Mouse (Mus musculus) ES-E14 (cell line): ENCODE data around the gene Jph4. TPM values are rescaled to one million over a fixed set of nuclear protein-coding genes. Genes with fewer than 3 reads are reported as not detected.
A peak's percentile ranks its signal among the peaks of the same experiment; 100 is the strongest.

Experiments
- DNase-seq: peaks from one replicate; pipeline ENCODE4 v3.0.0-alpha.2; 2013; ENCODE audit warnings: low read depth, low spot score
- H3K27ac ChIP-seq: 2 replicates; pipeline ENCODE4 v1.5.1; 2012; ENCODE audit warnings: low read depth, mild to moderate bottlenecking, low read length, moderate library complexity, mixed read lengths; ENCODE audit not compliant: poor library complexity, insufficient read depth, severe bottlenecking
- H3K36me3 ChIP-seq: 2 replicates; pipeline ENCODE4 v1.6.1; 2012; ENCODE audit warnings: mild to moderate bottlenecking, low read length, moderate library complexity, mixed read lengths; ENCODE audit not compliant: control insufficient read depth, poor library complexity, insufficient read depth, severe bottlenecking
- H3K4me1 ChIP-seq, 2 experiments: fragments of 150-350 bp in 1 of 2; sonication (generic) in 1 of 2; 2 replicates each; pipeline ENCODE4 v1.6.1; 2012; ENCODE audit warnings: low read length in 2 of 2, mild to moderate bottlenecking in 1 of 2, mixed read lengths in 1 of 2; ENCODE audit not compliant: control insufficient read depth in 2 of 2, insufficient read depth in 2 of 2, poor library complexity in 1 of 2
- H3K4me3 ChIP-seq, 2 experiments: fragments of 150-350 bp in 1 of 2; sonication (generic) in 1 of 2; 2 replicates each; pipeline ENCODE4 v1.5.1; 2012; ENCODE audit warnings: low read length in 2 of 2, low read depth in 1 of 2, mild to moderate bottlenecking in 1 of 2, mixed read lengths in 1 of 2; ENCODE audit not compliant: insufficient read depth in 1 of 2, poor library complexity in 1 of 2, severe bottlenecking in 1 of 2
- H3K9ac ChIP-seq: 2 replicates; pipeline ENCODE4 v1.6.1; 2012; ENCODE audit warnings: low read depth, mild to moderate bottlenecking, low read length, mixed read lengths; ENCODE audit not compliant: poor library complexity, insufficient read depth, severe bottlenecking
- H3K9me3 ChIP-seq: fragments of 150-350 bp; sonication (generic); 2 replicates; pipeline ENCODE4 v1.6.1; 2012; ENCODE audit warnings: low read depth, mild to moderate bottlenecking, low read length; ENCODE audit not compliant: control insufficient read depth, insufficient read depth
- CHD2 ChIP-seq: IDR thresholded peaks from 2 replicates; pipeline ENCODE4 v1.6.1; 2014; ENCODE audit warnings: mild to moderate bottlenecking, low read depth, low read length, inconsistent platforms
- HCFC1 ChIP-seq: IDR thresholded peaks from 2 replicates; pipeline ENCODE4 v1.6.1; 2012; ENCODE audit warnings: low read length, inconsistent platforms, borderline replicate concordance; ENCODE audit not compliant: insufficient read depth
- MAFK ChIP-seq: IDR thresholded peaks from 2 replicates; pipeline ENCODE4 v1.6.1; 2014; ENCODE audit warnings: mild to moderate bottlenecking, low read depth, low read length, inconsistent platforms; ENCODE audit not compliant: insufficient read depth
- ZC3H11A ChIP-seq: IDR thresholded peaks from 2 replicates; pipeline ENCODE4 v1.6.1; 2012; ENCODE audit warnings: low read depth, mild to moderate bottlenecking, inconsistent platforms, low read length, borderline replicate concordance
- ZNF384 ChIP-seq: IDR thresholded peaks from 2 replicates; pipeline ENCODE4 v1.6.1; 2012; ENCODE audit warnings: low read depth, low read length, inconsistent platforms
- in situ Hi-C, 2 experiments: fragments of 600-800 bp; cut with MboI; formaldehyde crosslinking; loops; one replicate each; pipeline ENCODE4 v1.15.1; 2025; ENCODE audit warnings: low sequenced_read_pairs in 2 of 2, inconsistent platforms in 1 of 2; ENCODE audit not compliant: unreplicated experiment in 2 of 2
- total RNA-seq: library from RNA; depleted of rRNA; stranded (reverse); fragments of 300-350 nt; gene quantifications from 2 replicates; pipeline ENCODE4 v1.2.3, GENCODE M21; 2012

Gene Jph4
- total RNA-seq, 1 experiment, result 1.7 TPM

GRCm38 (mm10) chr14:55160251-55161071 lies 43.7 kb upstream of the Jph4 start:
- DNase-seq, result no peak
- TF ChIP-seq MAFK (no peak), ZNF384 (no peak), CHD2 (no peak), ZC3H11A (no peak), HCFC1 (no peak)
- H3K9ac ChIP-seq, result 0 out of 2 replicates have a peak overlapping the region, but pooled peaks have one; percentile 11
- no peaks in the 10 kb centered on the region for H3K4me1 ChIP-seq
- H3K27ac ChIP-seq, result no peak overlapping the region
- H3K9me3 ChIP-seq, result no peaks in the 10 kb centered on the region
- H3K36me3 ChIP-seq, result no peaks in the 10 kb centered on the region
- H3K4me3 ChIP-seq, result peak overlapping the region; percentile 56 to 70
- in situ Hi-C loops, result no loop called here

DNA sequence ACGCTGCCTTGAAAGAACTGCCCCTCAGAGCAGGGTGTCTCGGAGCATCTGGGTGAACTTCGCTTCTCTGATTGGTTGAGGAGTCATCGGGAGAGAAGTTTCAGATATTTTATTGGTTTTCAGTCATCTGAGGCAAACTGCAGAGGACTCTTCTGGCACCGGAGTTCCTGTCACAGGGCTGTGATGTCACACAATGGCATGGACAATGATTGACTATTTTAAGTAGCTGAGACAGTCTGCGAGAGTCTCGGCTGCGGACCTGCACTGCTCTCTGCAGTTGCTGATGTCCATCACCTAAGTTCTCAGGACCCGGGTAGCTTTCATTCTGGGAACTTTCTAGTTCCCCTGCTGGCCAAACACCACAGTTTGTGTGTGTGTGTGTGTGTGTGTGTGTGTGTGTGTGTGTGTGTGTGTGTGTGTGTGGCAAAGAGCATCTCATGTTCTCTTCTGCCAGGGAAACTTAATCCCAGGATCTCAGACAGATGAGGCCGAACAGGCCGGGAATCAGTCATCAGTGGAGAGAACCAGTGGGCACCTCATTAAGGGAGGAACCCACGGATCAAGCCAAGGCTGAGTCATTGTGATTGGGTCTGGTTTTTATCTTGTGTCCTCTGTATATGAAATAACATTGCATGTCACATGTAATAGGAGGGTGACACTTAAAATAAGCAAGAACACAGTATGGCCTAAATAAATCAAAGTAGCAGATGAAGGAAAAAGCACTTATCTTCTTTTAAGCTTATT lies 40.8 kb upstream of the Jph4 start:
- TF ChIP-seq MAFK (no peak), ZNF384 (no peak), HCFC1 (no peak), CHD2 (no peak), ZC3H11A (no peak)
- in situ Hi-C loops, result no loop called here
- no peak overlapping the region for H3K9ac ChIP-seq
- H3K4me3 ChIP-seq, result no peak overlapping the region
- no peak for DNase-seq
- no peaks in the 10 kb centered on the region for H3K4me1 ChIP-seq
- no peaks in the 10 kb centered on the region for H3K36me3 ChIP-seq
- no peaks in the 10 kb centered on the region for H3K9me3 ChIP-seq
- H3K27ac ChIP-seq, result no peak overlapping the region

DNA sequence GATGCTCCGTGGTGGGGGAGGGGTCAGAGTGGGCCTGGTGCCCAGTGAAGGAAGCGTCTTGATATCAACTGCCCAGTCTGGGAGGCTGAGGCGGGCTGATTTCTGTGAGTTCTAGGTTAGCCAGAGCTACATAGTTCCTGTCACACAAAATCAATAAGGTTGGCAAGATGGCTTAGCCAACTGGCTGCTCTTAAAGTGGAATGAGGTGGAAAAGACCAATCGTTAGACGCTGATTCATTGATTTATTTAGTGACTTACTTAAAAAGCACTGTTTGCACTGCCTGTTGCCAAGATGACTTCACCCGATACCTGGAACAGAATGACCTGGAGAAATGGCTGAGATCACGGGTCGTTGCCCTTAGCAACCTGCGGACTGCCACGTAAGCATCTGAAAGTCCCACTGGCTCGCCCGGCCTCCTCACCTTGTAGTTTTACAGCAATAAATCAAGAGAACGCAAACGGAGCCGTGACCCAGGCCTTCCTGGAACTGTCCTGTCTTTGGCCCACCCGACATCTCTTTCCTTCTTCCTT lies 36.3 kb upstream of the Jph4 start:
- TF ChIP-seq ZC3H11A, result no peak
- H3K9me3 ChIP-seq, result no peaks in the 10 kb centered on the region
- no peak for DNase-seq
- no peak overlapping the region for H3K4me3 ChIP-seq
- H3K27ac ChIP-seq, result no peak overlapping the region
- no peaks in the 10 kb centered on the region for H3K36me3 ChIP-seq
- in situ Hi-C loops, result no loop called here
- H3K4me1 ChIP-seq, result no peaks in the 10 kb centered on the region
- H3K9ac ChIP-seq, result no peak overlapping the region

DNA sequence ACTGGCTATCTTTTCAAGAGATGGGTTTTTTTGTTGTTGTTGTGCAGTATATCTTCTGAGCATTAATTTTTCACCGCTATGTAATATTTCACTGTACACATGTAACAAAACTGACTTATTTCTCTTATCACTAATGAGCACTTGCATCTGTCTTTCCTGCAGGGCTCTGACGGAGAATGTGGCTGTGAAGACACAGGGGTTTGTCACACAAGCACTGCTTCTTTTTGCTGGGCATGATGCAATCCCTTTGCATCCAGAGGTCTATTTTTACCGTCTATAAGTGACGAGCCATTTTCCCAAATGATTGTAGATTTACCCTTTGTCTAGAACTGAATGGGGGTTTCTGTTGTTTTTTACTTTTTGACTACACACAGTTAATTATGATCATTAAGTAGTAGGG lies 35.4 kb upstream of the Jph4 start:
- no peak for TF ChIP-seq ZC3H11A
- no peak for TF ChIP-seq HCFC1
- TF ChIP-seq CHD2, result no peak
- TF ChIP-seq ZNF384, result no peak
- TF ChIP-seq MAFK, result no peak
- Histone ChIP-seq H3K9me3 (no peaks in the 10 kb centered on the region), H3K36me3 (no peaks in the 10 kb centered on the region), H3K27ac (no peak overlapping the region), H3K4me1 (no peaks in the 10 kb centered on the region), H3K4me3 (no peak overlapping the region), H3K9ac (no peak overlapping the region)
- no peak for DNase-seq
- in situ Hi-C loops, result no loop called here
